Mouse (Mus musculus) adipocyte (in vitro differentiated cells): ENCODE data around the gene AW549877.

Source experiments
- DNase-seq: peaks from one replicate; pipeline ENCODE4 v3.0.0-alpha.2; 2016; ENCODE audit warnings: low spot score

AW549877 gene

GRCm38 (mm10) chr15:3995448-3996266, at the start of gene AW549877:
Gene AW549877, minus strand, starts transcription at chr15:3995744.
- DNase-seq, result peak; percentile 100

DNA sequence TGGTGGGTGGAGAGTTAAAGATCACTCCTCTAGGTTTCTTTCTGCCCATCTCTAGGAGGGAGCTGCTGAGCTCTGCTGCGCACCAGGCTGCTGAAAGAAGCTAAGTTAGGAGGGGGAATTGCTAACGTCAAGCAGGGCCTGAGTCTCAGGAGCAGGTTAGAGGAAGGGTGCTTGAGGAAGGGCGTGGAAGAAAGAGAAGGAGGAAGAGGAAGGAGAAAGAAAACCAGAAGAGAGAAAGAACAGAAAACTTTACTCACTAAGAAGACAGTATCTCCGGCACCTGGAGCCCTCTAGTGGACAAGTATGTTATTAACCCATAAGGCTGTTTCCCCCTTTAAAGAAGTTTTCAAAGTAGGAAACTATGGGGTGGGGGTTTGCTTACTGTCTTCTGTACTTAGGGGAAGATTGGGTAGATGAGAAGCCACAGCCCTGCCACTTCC, 47.5 kb upstream of the AW549877 start:
- peak; percentile 58 for DNase-seq

GRCm38 (mm10) chr15:4042423-4042822, 46.9 kb upstream of the AW549877 start:
- DNase-seq, result no peak

DNA sequence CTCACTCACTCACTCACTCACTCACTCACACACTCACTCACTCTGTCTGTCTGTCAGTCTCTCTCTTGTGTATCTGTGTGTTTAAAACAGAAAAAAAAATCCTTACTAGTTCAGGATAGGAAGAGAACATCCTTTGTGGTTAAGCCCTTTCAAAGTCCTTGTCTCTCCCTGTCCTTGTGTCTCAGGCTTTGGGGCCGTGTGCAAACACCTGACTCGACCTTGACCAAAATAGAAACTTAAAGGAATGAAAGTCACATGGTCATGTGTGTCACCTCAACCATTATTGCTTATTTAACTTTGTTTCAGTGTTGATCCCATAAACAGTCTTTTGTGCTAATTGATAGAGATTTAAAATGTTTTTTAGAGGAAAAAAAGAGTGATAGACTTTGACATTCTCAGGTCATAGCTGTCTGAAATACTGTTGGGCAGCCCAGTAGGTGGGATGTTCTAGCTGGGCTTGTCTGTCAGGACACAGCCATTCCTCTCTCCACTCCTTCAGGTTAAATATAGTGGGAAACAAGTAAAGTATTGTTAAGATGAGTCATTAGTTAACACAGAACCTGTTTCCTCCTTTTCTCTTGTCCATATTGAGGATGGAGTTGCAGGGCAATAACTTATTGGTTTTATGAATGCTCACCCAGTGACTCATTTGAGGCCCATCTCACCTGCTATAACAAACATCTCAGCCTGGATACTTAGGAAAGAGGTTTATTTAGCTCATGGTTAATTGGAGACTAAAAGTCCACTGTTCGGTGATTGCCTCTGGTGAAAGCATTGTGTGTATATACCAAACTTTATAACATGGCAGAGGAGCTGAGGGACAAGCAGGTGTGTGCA, 37.8 kb upstream of the AW549877 start:
- DNase-seq, result no peak

- DNase-seq, result no peak
These were observed 33.4 kb upstream of the AW549877 start for GRCm38 (mm10) chr15:4028960-4029359.

DNA sequence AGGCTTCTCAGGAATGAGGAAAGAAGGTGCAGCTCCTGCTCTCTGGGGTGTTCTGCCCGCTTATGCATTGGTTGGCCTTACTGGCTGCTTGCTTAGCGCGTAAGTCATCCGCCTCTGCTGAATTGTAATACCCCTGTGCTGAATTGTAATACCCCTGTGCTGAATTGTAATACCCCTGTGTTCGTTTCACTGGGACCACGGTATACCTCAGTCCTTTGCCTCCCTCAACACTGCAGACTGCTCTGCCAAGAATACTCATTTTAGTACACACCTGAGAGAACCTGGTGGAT, 32.8 kb upstream of the AW549877 start:
- DNase-seq, result no peak

- peak; percentile 42 for DNase-seq
These were observed 32.3 kb upstream of the AW549877 start for GRCm38 (mm10) chr15:4027671-4028410.

GRCm38 (mm10) chr15:4026831-4027584, 31.5 kb upstream of the AW549877 start:
- peak; percentile 81 for DNase-seq

DNA sequence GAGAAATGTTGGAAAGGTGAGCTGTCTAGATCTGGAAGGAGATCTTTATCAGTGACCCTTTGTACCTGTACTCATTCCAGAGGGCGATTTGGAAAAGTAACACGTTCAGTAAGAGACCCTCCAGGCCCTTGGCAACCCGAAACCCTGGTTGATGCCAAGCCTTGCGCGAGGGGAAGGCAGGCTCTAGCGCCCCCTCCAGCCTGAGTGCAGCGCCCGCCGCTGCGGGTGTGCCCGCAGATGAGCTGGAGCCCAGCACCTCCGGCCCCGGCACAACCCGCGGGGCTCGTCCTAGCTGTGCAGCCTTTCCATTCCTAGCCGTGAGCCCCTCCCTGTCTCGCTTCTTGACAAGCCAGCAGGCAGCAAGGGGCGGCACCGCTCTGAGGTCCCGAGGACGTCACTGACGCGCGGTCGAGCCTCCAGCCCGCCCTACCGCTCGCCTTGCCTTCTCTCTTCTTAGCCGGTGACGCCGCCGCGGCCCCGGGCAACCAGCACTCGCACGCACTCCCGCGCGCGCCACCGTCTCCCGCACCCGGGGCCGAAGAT, 30.8 kb upstream of the AW549877 start, which contains the start of gene Oxct1:
TSS of gene Oxct1 (plus strand) at position 153 of the 543 bp plus-strand sequence.
- peak; percentile 84 for DNase-seq

GRCm38 (mm10) chr15:4025508-4025904, 30.0 kb upstream of the AW549877 start:
- peak; percentile 20 for DNase-seq

GRCm38 (mm10) chr15:4024726-4025507, 29.4 kb upstream of the AW549877 start:
- DNase-seq, result peak; percentile 83

- no peak for DNase-seq
These were observed 28.2 kb upstream of the AW549877 start for GRCm38 (mm10) chr15:4023747-4024146.

DNA sequence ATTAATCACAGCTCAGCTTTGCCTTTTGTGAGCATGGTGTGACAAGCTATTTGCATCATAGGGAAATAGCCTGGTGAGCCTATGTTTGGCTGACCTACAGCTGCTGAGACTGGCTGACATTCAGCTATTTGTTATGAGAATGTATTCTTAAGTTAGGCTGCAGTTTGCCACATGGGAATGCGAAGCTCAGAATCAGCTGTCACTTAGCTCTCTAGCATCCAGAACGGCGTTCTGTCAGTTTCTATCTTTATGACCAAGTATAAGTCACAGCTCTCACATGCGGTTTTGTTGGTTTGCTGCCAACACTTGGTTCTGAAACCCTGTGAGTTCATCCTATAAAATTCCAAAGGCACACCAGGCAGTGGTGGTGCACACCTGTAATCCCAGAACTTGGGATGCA, 25.2 kb upstream of the AW549877 start:
- peak; percentile 49 for DNase-seq

GRCm38 (mm10) chr15:4013873-4014272, 18.3 kb upstream of the AW549877 start:
- DNase-seq, result no peak

GRCm38 (mm10) chr15:4000536-4000935, 5.0 kb upstream of the AW549877 start:
- DNase-seq, result peak; percentile 42

- peak; percentile 88 for DNase-seq
These were observed 3.6 kb upstream of the AW549877 start for GRCm38 (mm10) chr15:3999144-3999543.

- no peak for DNase-seq
These were observed 895 bp upstream of the AW549877 start for GRCm38 (mm10) chr15:3996267-3997010.

DNA sequence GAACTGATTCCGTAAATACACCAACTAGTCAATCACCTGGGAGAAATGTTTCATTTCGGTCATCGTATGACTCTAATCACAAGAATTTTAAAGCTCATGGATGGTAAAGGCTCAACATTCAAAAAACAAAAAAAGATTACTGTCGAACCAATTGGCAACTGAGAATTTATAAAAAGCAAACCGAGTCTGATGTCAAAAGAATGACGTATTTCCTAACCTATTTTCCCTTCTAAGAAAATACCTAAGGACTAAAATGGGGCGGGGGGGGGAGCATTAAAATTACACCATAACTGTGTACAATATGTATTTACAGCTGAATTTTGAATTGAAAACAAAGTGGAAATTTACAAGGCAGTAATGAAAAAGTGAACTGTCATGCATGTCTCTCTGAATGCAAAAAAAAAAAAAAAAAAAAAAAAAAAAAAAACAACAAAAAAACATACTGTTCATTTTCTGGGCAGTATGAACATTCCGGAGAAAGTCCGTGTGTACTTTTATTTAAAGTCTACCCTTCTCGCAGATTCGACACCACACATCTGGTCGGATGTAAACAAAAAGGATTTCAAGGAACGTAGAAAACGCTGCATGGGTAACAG, 594 bp downstream of the AW549877 start:
- DNase-seq, result peak; percentile 49

DNA sequence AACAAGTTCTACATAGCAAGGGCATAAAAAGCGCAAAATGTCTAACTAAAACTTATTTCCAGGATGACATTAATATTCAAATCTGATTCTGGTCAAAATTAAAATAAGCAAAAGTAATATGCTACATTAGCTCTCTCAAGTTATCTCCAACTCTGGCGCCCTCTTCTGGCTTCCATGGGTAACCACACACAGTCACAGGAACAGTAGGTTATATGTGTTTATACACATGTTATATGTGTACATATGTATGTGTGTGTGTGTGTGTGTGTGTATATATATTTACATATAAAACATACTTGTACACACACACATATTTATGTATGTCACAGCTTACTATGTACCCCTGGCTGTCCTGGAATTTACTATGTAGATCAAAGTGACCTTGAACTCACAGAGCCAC, 7.6 kb downstream of the AW549877 start:
- peak; percentile 67 for DNase-seq
